Mouse (Mus musculus) forebrain, embryonic 12.5 days (tissue): ENCODE results near the gene Slc8a1. TPM values are rescaled to one million over a fixed set of nuclear protein-coding genes. Genes with fewer than 3 reads are reported as not detected.
A peak's percentile ranks its signal among the peaks of the same experiment; 100 is the strongest.

Experiments
- ATAC-seq: fragments of 200-750 bp; cut with Nextera tagmentation; 2 replicates; pipeline ENCODE4 v1.8.0; 2017; ENCODE audit warnings: moderate TSS enrichment; ENCODE audit not compliant: low FRiP score
- H3K27ac ChIP-seq: fragments of 300-500 bp; sonication (generic); 2 replicates; pipeline ENCODE4 v1.5.1; 2016; ENCODE audit warnings: mild to moderate bottlenecking
- H3K27me3 ChIP-seq: fragments of 300-500 bp; sonication (generic); 2 replicates; pipeline ENCODE4 v1.6.1; 2016; ENCODE audit warnings: mild to moderate bottlenecking
- H3K36me3 ChIP-seq: fragments of 300-500 bp; sonication (generic); replicated peaks from 2 replicates; pipeline ENCODE4 v1.6.1; 2016; ENCODE audit warnings: mild to moderate bottlenecking
- H3K4me1 ChIP-seq: fragments of 300-500 bp; sonication (generic); 2 replicates; pipeline ENCODE4 v1.6.1; 2016
- H3K4me2 ChIP-seq: fragments of 300-500 bp; sonication (generic); 2 replicates; pipeline ENCODE4 v1.6.1; 2016; ENCODE audit warnings: mild to moderate bottlenecking, moderate library complexity
- H3K4me3 ChIP-seq: fragments of 300-500 bp; sonication (generic); replicated peaks from 2 replicates; pipeline ENCODE4 v1.5.1; 2016; ENCODE audit warnings: mild to moderate bottlenecking
- H3K9ac ChIP-seq: fragments of 300-500 bp; sonication (generic); 2 replicates; pipeline ENCODE4 v1.6.1; 2016; ENCODE audit warnings: mild to moderate bottlenecking
- H3K9me3 ChIP-seq: fragments of 300-500 bp; sonication (generic); 2 replicates; pipeline ENCODE4 v1.6.1; 2016
- WGBS: fragments of 180-500 bp; shearing (Covaris S2); methylation state at CpG from one replicate; pipeline ENCODE4 v1.1.7; 2016; 5-methylcytosine and 5-hydroxymethylcytosine counted together
- polyA plus RNA-seq: library from polyadenylated mRNA; unstranded; fragments of >200 nt; fragmentation: Nextera tagmentation; extraction: Ambion mirVana; gene quantifications from 2 replicates; pipeline ENCODE4 v1.2.1, GENCODE M21; 2016

Slc8a1 gene
- polyA plus RNA-seq, 1 experiment from 2014 or later, result 5.0 TPM

DNA sequence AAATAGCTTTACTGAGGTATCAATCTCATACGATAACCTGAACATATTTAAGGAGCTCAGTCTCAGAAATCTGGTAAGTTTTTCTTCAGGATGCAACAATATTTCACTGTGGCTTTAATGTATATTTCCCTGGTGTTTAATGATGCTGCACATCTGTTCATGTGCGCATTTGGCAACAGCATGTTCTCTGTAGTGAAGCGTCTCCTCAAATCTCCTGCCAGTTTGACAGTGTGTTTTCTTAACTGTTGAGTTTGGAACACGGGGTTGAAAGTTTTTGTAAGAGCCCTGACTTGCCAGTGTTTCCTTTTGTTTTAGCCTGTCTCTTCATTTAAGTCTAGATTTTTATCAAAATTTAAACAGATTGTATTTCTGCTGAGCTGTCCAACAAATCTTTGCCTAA is 190.2 kb downstream of the Slc8a1 start:
- no peak overlapping the region for H3K9ac ChIP-seq
- no peaks in the 10 kb centered on the region for H3K36me3 ChIP-seq
- no peak overlapping the region for H3K27ac ChIP-seq
- ATAC-seq, result no peak
- WGBS, result 81% methylated on average over 4 of the region's 4 CpGs
- H3K4me1 ChIP-seq, result no peaks in the 10 kb centered on the region; the same call in 1 of the 2 replicates
- H3K9me3 ChIP-seq, result no peaks in the 10 kb centered on the region
- H3K4me2 ChIP-seq, result no peak overlapping the region
- H3K4me3 ChIP-seq, result no peak overlapping the region
- H3K27me3 ChIP-seq, result no peaks in the 10 kb centered on the region

GRCm38 (mm10) chr17:81546525-81546924 is 191.7 kb downstream of the Slc8a1 start:
- Histone ChIP-seq H3K9me3 (no peaks in the 10 kb centered on the region), H3K36me3 (no peaks in the 10 kb centered on the region), H3K4me2 (no peak overlapping the region), H3K9ac (no peak overlapping the region), H3K4me3 (no peak overlapping the region), H3K27me3 (no peaks in the 10 kb centered on the region), H3K27ac (no peak overlapping the region), H3K4me1 (peaks cover 4% of the 10 kb centered on the region; the same call in 1 of the 2 replicates)
- 60% methylated on average over 6 of the region's 6 CpGs for WGBS
- no peak for ATAC-seq

DNA sequence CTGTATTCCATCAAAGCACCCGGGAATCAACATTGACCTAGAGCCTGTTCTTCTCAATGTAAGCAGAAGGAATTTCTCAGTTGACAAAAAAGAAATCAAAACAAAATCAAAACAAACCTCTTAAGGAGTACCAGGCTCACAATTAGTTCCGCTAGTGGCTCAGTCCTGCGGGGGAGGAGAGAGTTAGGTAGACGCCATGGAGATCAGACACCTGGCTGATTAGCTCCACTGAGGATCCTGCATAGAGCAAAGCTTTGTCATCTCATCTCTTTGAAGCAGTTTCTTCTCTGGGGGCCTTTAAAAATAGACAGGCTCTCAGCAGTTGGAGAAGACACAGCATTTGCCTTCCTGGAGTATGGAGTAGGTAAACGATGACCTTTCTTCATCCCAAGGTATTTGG is 192.2 kb downstream of the Slc8a1 start:
- Histone ChIP-seq H3K27ac (no peak overlapping the region), H3K4me1 (peaks cover 4% of the 10 kb centered on the region; the same call in 1 of the 2 replicates), H3K9ac (no peak overlapping the region), H3K4me3 (no peak overlapping the region), H3K36me3 (no peaks in the 10 kb centered on the region), H3K27me3 (no peaks in the 10 kb centered on the region), H3K9me3 (no peaks in the 10 kb centered on the region), H3K4me2 (no peak overlapping the region)
- ATAC-seq, result no peak
- 74% methylated on average over 5 of the region's 5 CpGs for WGBS

DNA sequence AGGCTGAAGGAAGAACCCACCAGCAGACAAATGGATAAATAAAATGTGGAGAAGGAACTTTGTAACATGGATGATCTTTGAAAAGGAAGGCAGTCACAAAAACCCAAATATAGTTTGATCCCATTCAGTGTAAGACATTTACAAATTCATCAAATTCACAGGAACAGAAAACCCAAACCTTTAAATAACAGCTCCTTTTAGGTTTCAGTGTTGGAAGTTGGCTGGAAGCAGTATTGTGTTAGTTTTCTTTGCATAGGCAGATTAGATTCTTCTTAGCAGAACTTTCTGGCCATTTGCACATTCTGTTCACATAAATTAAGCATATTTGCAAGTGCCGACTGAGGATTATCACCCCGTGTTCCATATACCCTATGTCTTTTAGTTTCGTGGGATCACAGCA is 193.3 kb downstream of the Slc8a1 start:
- H3K9ac ChIP-seq, result no peak overlapping the region
- no peak overlapping the region for H3K4me2 ChIP-seq
- H3K27me3 ChIP-seq, result no peaks in the 10 kb centered on the region
- no peak overlapping the region for H3K27ac ChIP-seq
- H3K4me1 ChIP-seq, result peaks cover 4% of the 10 kb centered on the region; the same call in 1 of the 2 replicates
- H3K4me3 ChIP-seq, result no peak overlapping the region
- 85% methylated on average over 3 of the region's 3 CpGs for WGBS
- H3K36me3 ChIP-seq, result no peaks in the 10 kb centered on the region
- no peak for ATAC-seq
- no peaks in the 10 kb centered on the region for H3K9me3 ChIP-seq

- WGBS, result 74% methylated on average over 12 of the region's 12 CpGs
- Histone ChIP-seq H3K4me3 (no peak overlapping the region), H3K4me2 (no peak overlapping the region), H3K36me3 (no peaks in the 10 kb centered on the region), H3K9me3 (no peaks in the 10 kb centered on the region), H3K27me3 (no peaks in the 10 kb centered on the region), H3K4me1 (peaks cover 4% of the 10 kb centered on the region; the same call in 1 of the 2 replicates), H3K27ac (no peak overlapping the region), H3K9ac (no peak overlapping the region)
- no peak for ATAC-seq
Observed at GRCm38 (mm10) chr17:81542313-81543185, 195.6 kb downstream of the Slc8a1 start.

GRCm38 (mm10) chr17:81538163-81539160 is 199.7 kb downstream of the Slc8a1 start:
- 0 out of 2 replicates have a peak, but pooled peaks have one; percentile 33 for ATAC-seq
- WGBS, result 74% methylated on average over 9 of the region's 9 CpGs
- Histone ChIP-seq H3K36me3 (no peaks in the 10 kb centered on the region), H3K4me1 (peaks cover 4% of the 10 kb centered on the region; the same call in 1 of the 2 replicates), H3K4me3 (no peak overlapping the region), H3K9ac (no peak overlapping the region), H3K27me3 (no peaks in the 10 kb centered on the region), H3K4me2 (no peak overlapping the region), H3K9me3 (no peaks in the 10 kb centered on the region), H3K27ac (no peak overlapping the region)

DNA sequence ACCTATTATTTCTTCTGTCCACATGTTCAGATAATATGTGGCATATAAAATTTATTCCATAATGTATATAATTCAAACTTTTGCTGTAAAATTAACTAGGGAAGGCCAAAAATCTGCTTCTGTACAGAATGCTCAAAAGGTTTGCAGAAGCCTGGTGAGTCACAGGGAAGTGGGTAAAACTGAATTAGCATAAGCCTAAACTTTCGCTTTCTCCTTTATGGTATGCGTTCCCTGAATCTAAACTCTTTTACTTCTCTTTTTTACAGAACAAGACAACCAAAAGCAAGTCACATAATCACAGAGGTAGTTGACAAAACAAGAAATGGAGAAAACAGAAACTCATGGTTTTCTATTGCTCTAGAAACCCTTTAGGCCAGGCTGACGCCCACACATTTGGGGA is 202.1 kb downstream of the Slc8a1 start:
- Histone ChIP-seq H3K4me1 (no peaks in the 10 kb centered on the region), H3K9me3 (no peaks in the 10 kb centered on the region), H3K9ac (no peak overlapping the region), H3K4me2 (no peak overlapping the region), H3K4me3 (no peak overlapping the region), H3K36me3 (no peaks in the 10 kb centered on the region), H3K27me3 (0 out of 2 replicates have a peak, but pooled peaks cover 3% of the 10 kb centered on the region), H3K27ac (no peak overlapping the region)
- ATAC-seq, result no peak
- WGBS, result 91% methylated on average over 3 of the region's 3 CpGs

DNA sequence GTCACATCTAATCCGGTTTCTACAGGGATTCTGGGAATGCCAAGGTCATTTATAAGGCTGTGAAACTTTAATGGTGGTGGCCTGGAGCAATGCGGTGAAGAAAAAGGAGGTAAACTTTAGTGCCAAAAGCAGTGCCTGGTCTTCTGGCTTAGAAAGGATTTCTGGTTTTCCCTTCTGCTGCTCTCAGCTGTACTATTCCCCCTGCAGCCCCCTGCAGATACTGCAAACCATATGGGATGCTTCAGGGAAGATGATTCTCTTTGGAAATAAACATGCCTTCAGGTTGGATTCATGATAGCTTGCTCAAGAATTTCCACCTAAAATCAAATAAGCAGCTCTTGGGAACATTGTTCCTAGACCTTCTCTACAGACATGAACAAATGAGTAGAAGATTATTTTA is 208.3 kb downstream of the Slc8a1 start:
- ATAC-seq, result no peak
- Histone ChIP-seq H3K9ac (no peak overlapping the region), H3K4me2 (no peak overlapping the region), H3K27me3 (peaks cover 37% of the 10 kb centered on the region), H3K4me1 (peaks cover under 1% of the 10 kb centered on the region; the same call in 1 of the 2 replicates), H3K4me3 (no peak overlapping the region), H3K36me3 (no peaks in the 10 kb centered on the region), H3K9me3 (no peaks in the 10 kb centered on the region), H3K27ac (no peak overlapping the region)
- WGBS, result 85% methylated on average over 2 of the region's 2 CpGs

DNA sequence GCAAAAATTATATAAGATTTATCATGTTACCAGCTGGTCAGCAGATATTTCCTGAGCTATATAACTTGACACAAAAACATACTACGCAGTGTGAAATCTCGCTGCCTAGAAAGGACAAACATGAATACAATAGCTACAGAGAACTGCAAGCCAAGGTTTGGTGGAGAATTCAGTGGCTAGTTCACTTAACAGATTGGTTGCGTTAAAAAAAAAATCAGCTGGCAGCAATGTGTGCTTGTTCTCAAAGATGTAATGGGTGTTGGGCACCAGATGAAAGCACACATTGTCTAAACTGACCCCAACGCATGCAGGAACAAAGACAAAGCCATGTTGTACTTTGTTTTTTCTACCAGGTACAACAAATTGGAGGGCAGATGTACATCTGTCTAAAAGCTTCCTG is 209.2 kb downstream of the Slc8a1 start:
- Histone ChIP-seq H3K4me2 (no peak overlapping the region), H3K27me3 (peaks cover 43% of the 10 kb centered on the region)
- ATAC-seq, result no peak

DNA sequence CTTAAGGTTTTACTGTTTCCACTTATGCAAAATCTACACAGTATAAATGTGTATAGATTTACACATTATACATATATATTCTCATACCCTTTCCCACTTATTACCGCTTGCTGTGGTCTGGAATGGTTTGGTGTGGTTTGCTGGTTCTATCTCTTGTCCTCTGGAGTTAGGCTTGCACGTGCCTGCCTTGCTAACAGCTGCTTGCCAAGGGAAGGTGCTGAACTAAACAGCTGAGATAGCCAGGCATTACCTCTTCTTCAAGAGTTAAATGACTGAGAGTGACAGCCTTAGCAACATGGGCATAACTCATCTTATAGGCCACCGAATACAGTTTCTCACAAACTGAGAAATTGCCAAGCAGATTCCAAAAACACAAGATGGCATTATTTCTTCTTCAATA is 211.7 kb downstream of the Slc8a1 start:
- no peak overlapping the region for H3K4me3 ChIP-seq
- WGBS, result 86% methylated on average over 3 of the region's 3 CpGs

More for the DNA sequence above, 209.2 kb downstream of the Slc8a1 start:
- no peak overlapping the region for H3K27ac ChIP-seq
- H3K9me3 ChIP-seq, result no peaks in the 10 kb centered on the region
- no peak overlapping the region for H3K9ac ChIP-seq
- peaks cover 3% of the 10 kb centered on the region; the same call in 1 of the 2 replicates for H3K4me1 ChIP-seq
- no peaks in the 10 kb centered on the region for H3K36me3 ChIP-seq
- WGBS, result 82% methylated on average over 4 of the region's 4 CpGs
- no peak overlapping the region for H3K4me3 ChIP-seq

GRCm38 (mm10) chr17:81524826-81525225 is 213.4 kb downstream of the Slc8a1 start:
- Histone ChIP-seq H3K4me2 (no peak overlapping the region), H3K36me3 (no peaks in the 10 kb centered on the region), H3K4me1 (peaks cover 3% of the 10 kb centered on the region; the same call in 1 of the 2 replicates), H3K9me3 (no peaks in the 10 kb centered on the region), H3K4me3 (no peak overlapping the region), H3K9ac (no peak overlapping the region), H3K27ac (no peak overlapping the region), H3K27me3 (peaks cover 58% of the 10 kb centered on the region)
- no peak for ATAC-seq
- WGBS, result 71% methylated on average over 6 of the region's 6 CpGs

More for the DNA sequence above, 211.7 kb downstream of the Slc8a1 start:
- Histone ChIP-seq H3K9ac (no peak overlapping the region), H3K9me3 (no peaks in the 10 kb centered on the region), H3K36me3 (no peaks in the 10 kb centered on the region), H3K4me2 (no peak overlapping the region), H3K27me3 (peaks cover 51% of the 10 kb centered on the region), H3K27ac (no peak overlapping the region), H3K4me1 (peaks cover 3% of the 10 kb centered on the region; the same call in 1 of the 2 replicates)
- ATAC-seq, result no peak

DNA sequence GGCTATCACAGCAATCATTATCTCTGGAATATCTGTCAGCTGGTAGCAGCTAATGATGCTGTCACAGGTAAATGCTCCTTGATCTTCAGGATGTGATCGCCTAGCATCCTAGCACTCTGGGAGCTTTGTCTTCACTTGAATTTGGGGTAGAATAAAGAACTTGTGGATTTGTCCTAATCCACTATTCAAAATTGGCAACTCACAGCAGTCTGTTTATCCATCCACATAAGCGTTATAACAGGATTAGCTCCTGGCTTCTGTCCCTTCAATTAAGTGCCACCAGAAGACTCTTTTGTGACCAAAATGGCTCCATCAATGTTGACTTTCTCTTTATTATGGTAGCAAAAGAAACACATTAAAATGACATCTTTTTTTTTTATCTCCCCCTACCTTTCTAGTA is 214.2 kb downstream of the Slc8a1 start:
- H3K27me3 ChIP-seq, result peaks cover 55% of the 10 kb centered on the region

More for the DNA sequence above, 214.2 kb downstream of the Slc8a1 start:
- Histone ChIP-seq H3K9ac (no peak overlapping the region), H3K36me3 (no peaks in the 10 kb centered on the region), H3K4me1 (peaks cover 3% of the 10 kb centered on the region; the same call in 1 of the 2 replicates), H3K9me3 (no peaks in the 10 kb centered on the region), H3K4me3 (no peak overlapping the region), H3K4me2 (no peak overlapping the region), H3K27ac (no peak overlapping the region)
- WGBS, result 7% methylated on average over 2 of the region's 2 CpGs
- ATAC-seq, result no peak
